Mouse (Mus musculus) layer of hippocampus, adult 2 months (tissue): ENCODE measurements around the gene Nefh. TPM values are rescaled to one million over a fixed set of nuclear protein-coding genes. Genes with fewer than 3 reads are reported as not detected.

Source experiments
- DNase-seq, 2 experiments: peaks; one replicate each; pipeline ENCODE4 v3.0.0; 2022; ENCODE audit warnings: low spot score in 2 of 2
- H3K27ac ChIP-seq: fragments of 200-600 bp; 2 replicates; pipeline ENCODE4 v1.8.1; 2022
- H3K4me3 ChIP-seq: fragments of 200-600 bp; 2 replicates; pipeline ENCODE4 v1.8.1; 2022; ENCODE audit warnings: mild to moderate bottlenecking
- CTCF ChIP-seq: fragments of 200-600 bp; conservative IDR thresholded peaks from 2 replicates; pipeline ENCODE4 v1.8.1; 2022; ENCODE audit warnings: antibody characterized with exemption, mild to moderate bottlenecking, moderate library complexity
- microRNA-seq, 2 experiments: library from miRNA; unstranded; fragments of <30 nt; microRNA quantifications; one replicate each; pipeline ENCODE4 v1.2.0; 2021
- total RNA-seq, 2 experiments: library from RNA; stranded (reverse); gene quantifications; 2 replicates each; pipeline ENCODE4 v1.2.3; 2021

Nefh gene
- total RNA-seq, 2 experiments from 2014 or later: 37.2 to 38.0 TPM

- H3K4me3 ChIP-seq: peak overlapping the region; percentile 73
- DNase-seq: no peak
- H3K27ac ChIP-seq: peak overlapping the region; percentile 93
- TF ChIP-seq CTCF: no peak
These were observed 1.3 kb downstream of the Nefh start for GRCm38 (mm10) chr11:4946530-4946929.

GRCm38 (mm10) chr11:4936243-4936642 lies 11.6 kb downstream of the Nefh start:
- no peak overlapping the region for H3K4me3 ChIP-seq
- no peak for TF ChIP-seq CTCF
- no peak for DNase-seq
- H3K27ac ChIP-seq: no peak overlapping the region

GRCm38 (mm10) chr11:4931009-4931601 lies 16.8 kb downstream of the Nefh start:
- H3K4me3 ChIP-seq: no peak overlapping the region
- H3K27ac ChIP-seq: no peak overlapping the region
- no peak for DNase-seq
- no peak for TF ChIP-seq CTCF

GRCm38 (mm10) chr11:4927224-4927623 lies 20.6 kb downstream of the Nefh start:
- no peak for DNase-seq
- no peak overlapping the region for H3K27ac ChIP-seq
- no peak for TF ChIP-seq CTCF
- no peak overlapping the region for H3K4me3 ChIP-seq

- TF ChIP-seq CTCF: no peak
- DNase-seq: no peak
- no peak overlapping the region for H3K4me3 ChIP-seq
- H3K27ac ChIP-seq: no peak overlapping the region
These were observed 26.1 kb downstream of the Nefh start for GRCm38 (mm10) chr11:4921751-4922150.

GRCm38 (mm10) chr11:4921281-4921680 lies 26.6 kb downstream of the Nefh start:
- Histone ChIP-seq H3K27ac (no peak overlapping the region), H3K4me3 (no peak overlapping the region)
- no peak for DNase-seq
- no peak for TF ChIP-seq CTCF

GRCm38 (mm10) chr11:4916068-4916467 lies 31.8 kb downstream of the Nefh start:
- Histone ChIP-seq H3K4me3 (no peak overlapping the region), H3K27ac (no peak overlapping the region)
- peak; percentile 50 to 66 for DNase-seq
- peak; percentile 81 for TF ChIP-seq CTCF

GRCm38 (mm10) chr11:4906231-4906630 lies 41.6 kb downstream of the Nefh start:
- DNase-seq: no peak
- H3K4me3 ChIP-seq: no peak overlapping the region
- no peak overlapping the region for H3K27ac ChIP-seq
- no peak for TF ChIP-seq CTCF

- Histone ChIP-seq H3K4me3 (no peak overlapping the region), H3K27ac (no peak overlapping the region)
- TF ChIP-seq CTCF: no peak
- DNase-seq: no peak
These were observed 45.9 kb downstream of the Nefh start for GRCm38 (mm10) chr11:4901956-4902355.

GRCm38 (mm10) chr11:4900437-4900836 lies 47.4 kb downstream of the Nefh start:
- peak; percentile 80 for TF ChIP-seq CTCF
- H3K27ac ChIP-seq: no peak overlapping the region

GRCm38 (mm10) chr11:4894848-4895816 lies 52.7 kb downstream of the Nefh start, which contains the start of gene Thoc5:
Thoc5 (plus strand) TSS chr11:4895320.
- DNase-seq: peak; percentile 83 to 88
- H3K4me3 ChIP-seq: peak within 1 kb of the TSS; percentile 86
- H3K27ac ChIP-seq: peak within 1 kb of the TSS; percentile 85
- TF ChIP-seq CTCF: no peak

More at GRCm38 (mm10) chr11:4900437-4900836, 47.4 kb downstream of the Nefh start:
- H3K4me3 ChIP-seq: no peak overlapping the region
- peak in 1 of 2 experiments; percentile 27 for DNase-seq

Small RNA genes within 50 kb of the gene (microRNA-seq; reads per million reads assigned to microRNA genes)
- gene Mir6918: 1.1 to 1.9 reads per million in 2 experiments

Other genes with a start within 250 kb of the Nefh start
- 100 to 1,000 TPM; 367 to 391 TPM for gene Uqcr10, start 243.7 kb downstream of the Nefh start, total RNA-seq
- 10 to 100 TPM; 33.1 to 34.0 TPM for gene Zmat5, start 243.4 kb downstream of the Nefh start, total RNA-seq
- gene Cabp7, start 201.3 kb downstream of the Nefh start, total RNA-seq: 100 to 1,000 TPM; 309 to 329 TPM
- 100 to 1,000 TPM in 1 of 2 experiments, 10 to 100 TPM in 1; 91.2 to 102 TPM for gene Nf2, start 98.5 kb downstream of the Nefh start, total RNA-seq
- 10 to 100 TPM; 91.7 to 96.6 TPM for gene Nipsnap1, start 74.1 kb downstream of the Nefh start, total RNA-seq
- gene Thoc5, start 52.7 kb downstream of the Nefh start, total RNA-seq: 10 to 100 TPM; 37.0 to 41.2 TPM
- gene Ap1b1, start 38.8 kb upstream of the Nefh start, total RNA-seq: 100 to 1,000 TPM; 144 to 147 TPM
- gene Rasl10a, start 110.1 kb upstream of the Nefh start, total RNA-seq: 10 to 100 TPM; 87.7 to 95.3 TPM
- 10 to 100 TPM; 93.6 to 97.7 TPM for gene Gas2l1, start 117.3 kb upstream of the Nefh start, total RNA-seq
- gene Rhbdd3, start 150.9 kb upstream of the Nefh start, total RNA-seq: 10 to 100 TPM; 19.7 to 19.8 TPM
- gene Ewsr1, start 151.2 kb upstream of the Nefh start, total RNA-seq: 100 to 1,000 TPM; 333 to 394 TPM
- 1 to 10 TPM; 4.2 to 4.9 TPM for gene Emid1, start 204.2 kb upstream of the Nefh start, total RNA-seq